Mouse (Mus musculus) cerebellum, adult 2 months (tissue): Measurements from ENCODE around the gene Atp2a3.

Source experiments
- CTCF ChIP-seq: fragments of 200-500 bp; IDR thresholded peaks from 2 replicates; pipeline ENCODE4 v1.5.1; 2011; ENCODE audit warnings: low read depth, mild to moderate bottlenecking, control low read depth, low read length, moderate library complexity, borderline replicate concordance; ENCODE audit not compliant: insufficient read depth
- POLR2A ChIP-seq: fragments of 200-500 bp; IDR thresholded peaks from 2 replicates; pipeline ENCODE4 v1.6.1; 2011; ENCODE audit warnings: low read length, control low read depth, borderline replicate concordance; ENCODE audit not compliant: insufficient read depth

DNA sequence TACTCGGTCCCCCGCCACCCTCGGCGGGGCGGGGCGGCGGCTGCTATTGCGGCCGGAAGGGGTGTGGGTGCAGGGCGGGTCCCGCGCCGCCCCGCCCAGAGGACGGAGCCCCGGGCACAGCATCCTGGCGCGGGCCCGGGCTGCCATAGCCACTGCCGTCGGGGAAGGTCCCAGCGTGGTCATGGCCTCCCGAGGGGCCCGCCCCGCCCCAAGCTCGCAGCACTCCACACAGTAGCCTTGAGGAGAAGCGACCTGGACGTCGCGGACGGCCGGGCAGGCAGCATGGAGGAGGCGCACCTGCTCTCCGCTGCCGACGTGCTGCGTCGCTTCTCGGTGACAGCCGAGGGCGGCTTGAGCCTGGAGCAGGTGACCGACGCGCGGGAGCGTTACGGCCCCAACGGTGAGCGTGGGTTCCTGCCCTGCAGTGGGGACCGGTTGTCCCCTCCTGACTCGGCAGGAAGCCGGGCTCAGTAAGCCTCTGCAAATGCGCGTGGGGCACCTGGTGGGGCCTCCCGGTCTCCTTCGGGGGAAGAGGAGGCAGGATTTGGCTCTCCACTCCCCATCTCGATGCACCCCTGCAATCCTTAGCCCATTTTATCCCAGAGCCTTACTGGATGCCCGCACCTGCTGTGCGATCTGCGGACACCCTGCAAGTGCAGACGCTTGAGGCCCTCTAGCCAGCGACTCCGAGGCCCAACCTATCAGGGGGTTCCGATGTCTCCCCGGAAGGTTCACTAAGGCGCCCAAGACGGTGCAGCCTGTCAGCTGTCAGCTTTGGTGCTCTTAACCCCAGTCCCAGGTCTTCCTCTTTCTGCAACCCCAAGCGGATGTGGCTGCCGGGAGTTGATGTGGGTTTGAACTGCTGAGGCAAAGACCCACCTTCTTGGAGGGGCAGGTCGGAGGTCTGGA is at the start of gene Atp2a3:
- TF ChIP-seq CTCF: no peak
- no peak for TF ChIP-seq POLR2A
